Mouse (Mus musculus): ENCODE results near the gene Best3. TPM values are rescaled to one million over a fixed set of nuclear protein-coding genes. Genes with fewer than 3 reads are reported as not detected.

Gene Best3
- 0.08 and 0.17 TPM in 2 replicates for polyA plus RNA-seq (2015; fragmentation: Nextera tagmentation; extraction: Ambion mirVana)

GRCm38 (mm10) chr10:116986264-116987082, at the start of gene Best3:
Best3 (plus strand) TSS chr10:116986314.
- ATAC-seq (ENCODE audit: low FRiP score, low read depth): 0 out of 2 replicates have a peak, but pooled peaks have one; percentile 45
- no peaks in the 10 kb centered on the region for H3K9me3 ChIP-seq
- H3K4me2 ChIP-seq: peak within 1 kb of the TSS; percentile 11; the same call in 1 of the 2 replicates
- H3K27ac ChIP-seq (replicated peaks): 0 out of 2 replicates have a peak within 1 kb of the TSS, but pooled peaks have one; percentile 2
- H3K4me1 ChIP-seq (replicated peaks): peaks cover 17% of the 10 kb centered on the region
- H3K27me3 ChIP-seq: no peaks in the 10 kb centered on the region
- WGBS: 40% methylated on average over 21 of the region's 21 CpGs
- H3K9ac ChIP-seq: no peak within 1 kb of the TSS
- H3K4me3 ChIP-seq: no peak within 1 kb of the TSS
- H3K36me3 ChIP-seq: no peaks in the 10 kb centered on the region

DNA sequence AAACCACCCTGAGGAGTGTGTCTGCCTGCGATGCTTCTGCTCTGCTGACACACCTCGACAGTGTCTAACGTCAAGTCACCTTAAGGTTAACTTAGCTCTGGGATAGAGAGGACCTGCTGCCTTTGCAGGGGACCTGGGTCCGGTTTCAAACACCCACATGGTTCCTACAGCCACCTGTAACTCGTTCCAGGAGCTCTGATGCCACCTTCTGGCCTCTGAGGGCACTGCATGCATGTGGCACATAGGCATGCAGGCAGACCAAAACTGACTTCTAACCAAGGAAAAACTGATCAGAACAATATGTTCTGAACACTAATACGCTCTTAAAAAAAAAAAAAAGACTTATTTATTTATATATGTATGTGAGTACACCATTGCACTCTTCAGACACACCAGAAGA, 43.1 kb upstream of the Best3 start:
- H3K27me3 ChIP-seq: no peaks in the 10 kb centered on the region
- H3K4me2 ChIP-seq: no peak overlapping the region
- peaks cover 21% of the 10 kb centered on the region for H3K36me3 ChIP-seq
- 96% methylated on average over 6 of the region's 6 CpGs for WGBS
- no peak for ATAC-seq (ENCODE audit: low FRiP score, low read depth)
- H3K27ac ChIP-seq (replicated peaks): no peak overlapping the region
- no peaks in the 10 kb centered on the region for H3K9me3 ChIP-seq
- H3K4me3 ChIP-seq: no peak overlapping the region
- H3K9ac ChIP-seq: no peak overlapping the region
- H3K4me1 ChIP-seq (replicated peaks): peaks cover 4% of the 10 kb centered on the region; the same call in 1 of the 2 replicates

DNA sequence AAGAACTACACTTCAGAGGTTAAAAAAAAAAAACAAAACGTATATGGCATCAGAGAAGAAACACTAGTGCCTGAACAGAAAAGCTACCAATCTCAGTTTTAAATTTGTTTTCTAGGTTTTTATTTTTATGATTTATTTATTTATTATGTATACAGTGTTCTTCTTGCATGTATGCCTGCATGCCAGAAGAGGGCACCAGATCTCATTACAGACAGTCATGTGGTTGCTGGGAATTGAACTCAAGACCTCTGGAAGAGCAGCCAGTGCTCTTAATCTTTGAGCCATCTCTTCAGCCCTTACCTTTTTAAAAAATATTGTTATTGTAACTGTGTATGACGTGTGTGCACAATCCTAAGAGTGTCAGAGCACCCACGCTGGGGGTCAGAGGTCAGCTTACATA, 42.0 kb upstream of the Best3 start:
- Histone ChIP-seq H3K4me1 (replicated peaks) (peaks cover 15% of the 10 kb centered on the region), H3K4me2 (no peak overlapping the region), H3K27ac (replicated peaks) (no peak overlapping the region), H3K9ac (no peak overlapping the region), H3K36me3 (peaks cover 10% of the 10 kb centered on the region), H3K27me3 (no peaks in the 10 kb centered on the region), H3K9me3 (no peaks in the 10 kb centered on the region), H3K4me3 (no peak overlapping the region)
- WGBS: 90% methylated on average over 3 of the region's 3 CpGs
- no peak for ATAC-seq (ENCODE audit: low FRiP score, low read depth)

DNA sequence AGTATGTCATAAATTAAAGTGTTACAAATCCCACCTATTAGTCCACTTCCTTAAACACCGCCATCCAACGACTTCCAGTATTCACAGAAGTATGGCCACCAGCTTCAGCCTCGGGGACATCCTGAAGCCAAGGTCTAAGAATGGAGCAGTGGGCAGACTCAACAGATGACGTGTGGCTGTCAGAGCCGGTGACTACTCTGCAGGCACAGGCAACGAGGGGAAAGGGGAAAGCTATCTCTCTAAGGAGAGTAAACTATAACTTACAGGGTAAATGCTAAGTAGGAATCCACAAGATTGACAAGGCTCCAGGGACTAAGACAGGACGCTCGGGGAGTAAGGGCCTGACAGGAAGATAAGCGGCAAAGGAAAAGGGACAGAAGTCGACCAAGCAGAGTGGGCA, 41.2 kb upstream of the Best3 start:
- H3K4me3 ChIP-seq: no peak overlapping the region
- no peaks in the 10 kb centered on the region for H3K27me3 ChIP-seq
- H3K9ac ChIP-seq: no peak overlapping the region
- H3K4me1 ChIP-seq (replicated peaks): peaks cover 19% of the 10 kb centered on the region
- WGBS: 68% methylated on average over 10 of the region's 10 CpGs
- no peak overlapping the region for H3K4me2 ChIP-seq
- no peaks in the 10 kb centered on the region for H3K9me3 ChIP-seq
- peaks cover 9% of the 10 kb centered on the region for H3K36me3 ChIP-seq
- no peak overlapping the region for H3K27ac ChIP-seq (replicated peaks)
- ATAC-seq (ENCODE audit: low FRiP score, low read depth): no peak

- Histone ChIP-seq H3K4me3 (peak overlapping the region; percentile 90), H3K36me3 (no peaks in the 10 kb centered on the region), H3K9ac (no peak overlapping the region), H3K27ac (replicated peaks) (no peak overlapping the region), H3K4me1 (replicated peaks) (peaks cover 22% of the 10 kb centered on the region), H3K4me2 (peak overlapping the region; percentile 64), H3K9me3 (no peaks in the 10 kb centered on the region), H3K27me3 (no peaks in the 10 kb centered on the region)
- ATAC-seq (ENCODE audit: low FRiP score, low read depth): no peak
- WGBS: 70% methylated on average over 9 of the region's 9 CpGs
These were observed 37.7 kb upstream of the Best3 start for GRCm38 (mm10) chr10:116948414-116948813.

- Histone ChIP-seq H3K4me2 (peak overlapping the region; percentile 64), H3K27me3 (no peaks in the 10 kb centered on the region), H3K36me3 (no peaks in the 10 kb centered on the region), H3K4me3 (peak overlapping the region; percentile 90), H3K4me1 (replicated peaks) (peaks cover 22% of the 10 kb centered on the region), H3K9ac (peak overlapping the region; percentile 70), H3K27ac (replicated peaks) (peak overlapping the region; percentile 90), H3K9me3 (no peaks in the 10 kb centered on the region)
- ATAC-seq (ENCODE audit: low FRiP score, low read depth): peak; percentile 15; the same call in 1 of the 2 replicates
- WGBS: under 1% methylated on average over 36 of the region's 44 CpGs
These were observed 36.8 kb upstream of the Best3 start for GRCm38 (mm10) chr10:116949111-116950008.

- peak within 1 kb of the TSS; percentile 90 for H3K4me3 ChIP-seq
- H3K9ac ChIP-seq: peak within 1 kb of the TSS; percentile 70
- WGBS: under 1% methylated on average over 60 of the region's 103 CpGs
- peak; percentile 94 for ATAC-seq (ENCODE audit: low FRiP score, low read depth)
- H3K36me3 ChIP-seq: no peaks in the 10 kb centered on the region
- H3K27ac ChIP-seq (replicated peaks): peak within 1 kb of the TSS; percentile 90
- no peaks in the 10 kb centered on the region for H3K9me3 ChIP-seq
- H3K27me3 ChIP-seq: no peaks in the 10 kb centered on the region
- peak within 1 kb of the TSS; percentile 64 for H3K4me2 ChIP-seq
- H3K4me1 ChIP-seq (replicated peaks): peaks cover 21% of the 10 kb centered on the region
These were observed 35.9 kb upstream of the Best3 start, which contains the start of gene Rab3ip for GRCm38 (mm10) chr10:116950009-116950769. Rab3ip (minus strand) TSS chr10:116950769.

DNA sequence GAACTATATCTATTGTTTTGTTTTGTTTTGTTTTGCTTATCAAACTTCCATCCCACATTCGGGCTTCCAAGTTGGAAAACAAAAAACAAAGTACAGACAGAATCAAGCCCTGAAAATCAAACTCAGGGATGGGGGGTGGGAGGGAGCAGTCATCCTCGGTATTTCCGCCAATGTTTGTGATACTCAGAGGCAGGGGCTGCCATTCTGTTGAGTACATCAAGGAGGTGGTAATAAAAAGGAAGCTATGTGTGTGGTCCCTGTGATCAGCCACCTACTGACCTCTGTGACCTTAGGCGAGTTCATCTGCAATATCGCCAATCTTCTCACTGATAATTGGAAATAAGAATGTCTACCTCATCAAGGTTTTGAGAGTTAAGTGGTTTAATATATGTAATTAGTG, 35.2 kb upstream of the Best3 start:
- 30% methylated on average over 5 of the region's 5 CpGs for whole genome bisulfite sequencing
- H3K36me3 ChIP-seq: no peaks in the 10 kb centered on the region
- H3K4me3 ChIP-seq: peak overlapping the region; percentile 90
- H3K27me3 ChIP-seq: no peaks in the 10 kb centered on the region
- no peak for ATAC-seq (ENCODE audit: low FRiP score, low read depth)
- no peak overlapping the region for H3K9ac ChIP-seq
- H3K9me3 ChIP-seq: no peaks in the 10 kb centered on the region
- no peak overlapping the region for H3K27ac ChIP-seq (replicated peaks)
- H3K4me1 ChIP-seq (replicated peaks): peaks cover 18% of the 10 kb centered on the region
- H3K4me2 ChIP-seq: peak overlapping the region; percentile 53

GRCm38 (mm10) chr10:116955191-116955590, 30.9 kb upstream of the Best3 start:
- Histone ChIP-seq H3K9me3 (no peaks in the 10 kb centered on the region), H3K27ac (replicated peaks) (no peak overlapping the region), H3K36me3 (no peaks in the 10 kb centered on the region), H3K27me3 (no peaks in the 10 kb centered on the region), H3K4me1 (replicated peaks) (0 out of 2 replicates have a peak, but pooled peaks cover 3% of the 10 kb centered on the region), H3K9ac (no peak overlapping the region), H3K4me3 (no peak overlapping the region), H3K4me2 (no peak overlapping the region)
- WGBS: 95% methylated on average over 6 of the region's 6 CpGs
- ATAC-seq (ENCODE audit: low FRiP score, low read depth): no peak

DNA sequence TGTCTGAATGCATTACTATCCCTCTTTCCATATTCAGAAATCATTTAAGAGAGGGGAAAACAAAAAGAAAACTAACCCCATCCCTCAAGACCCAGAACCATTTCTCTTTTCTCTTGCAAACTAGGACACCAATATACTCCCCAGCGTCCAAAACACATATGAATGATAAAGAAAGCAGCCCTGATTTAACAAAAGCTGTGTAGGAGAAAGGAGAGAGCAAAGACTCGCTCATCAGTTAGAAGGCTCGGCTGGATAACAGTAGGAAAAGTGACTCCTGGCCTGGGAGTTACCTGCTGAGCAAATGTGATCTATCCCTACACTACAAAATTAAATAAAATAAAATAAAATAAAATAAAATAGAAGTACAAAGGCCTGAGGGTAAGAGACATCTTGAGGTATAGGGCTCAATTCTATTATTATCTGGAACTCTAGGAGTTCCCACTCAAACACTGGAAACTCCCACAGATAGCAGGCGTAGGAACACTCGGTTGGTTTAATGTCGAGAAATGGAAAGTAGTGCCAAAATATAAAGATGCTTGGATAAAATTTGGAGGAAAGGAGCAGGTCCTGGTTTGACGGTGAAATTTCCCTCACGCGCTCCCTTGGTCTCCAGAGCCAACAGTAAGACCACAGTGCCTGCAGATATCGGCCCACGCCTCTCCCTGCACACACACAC, 29.5 kb upstream of the Best3 start:
- WGBS: 89% methylated on average over 11 of the region's 11 CpGs

More for the DNA sequence above, 29.5 kb upstream of the Best3 start:
- ATAC-seq (ENCODE audit: low FRiP score, low read depth): no peak
- H3K9me3 ChIP-seq: no peaks in the 10 kb centered on the region
- H3K4me1 ChIP-seq (replicated peaks): no peaks in the 10 kb centered on the region
- no peak overlapping the region for H3K4me2 ChIP-seq
- H3K27me3 ChIP-seq: no peaks in the 10 kb centered on the region
- no peak overlapping the region for H3K4me3 ChIP-seq
- H3K9ac ChIP-seq: no peak overlapping the region
- H3K27ac ChIP-seq (replicated peaks): no peak overlapping the region
- no peaks in the 10 kb centered on the region for H3K36me3 ChIP-seq

Measured in hindbrain, embryonic 15.5 days (tissue).